Mouse (Mus musculus): Measurements from ENCODE around the gene Opcml.

The Opcml gene

DNA sequence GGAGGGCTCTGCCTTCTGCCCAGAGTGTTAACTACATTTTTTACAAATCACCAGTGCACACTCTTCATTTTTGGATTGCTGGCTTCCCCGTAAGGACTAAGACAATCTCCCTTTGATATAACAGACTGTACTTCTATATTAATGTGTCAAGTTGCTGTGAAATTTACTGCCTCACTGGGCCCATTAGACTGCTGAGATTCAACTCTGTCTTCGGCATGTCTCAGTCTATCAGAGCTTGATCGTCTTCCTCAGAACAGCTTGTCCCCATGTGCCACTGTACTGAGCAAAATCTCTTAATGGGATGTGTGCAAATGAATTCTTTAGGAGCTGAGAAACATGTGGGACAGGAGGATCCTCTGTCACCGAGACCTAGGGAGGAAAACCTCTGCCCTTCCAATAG is 970.9 kb downstream of the Opcml start:
- no peak for DNase-seq (ENCODE audit: low spot score)

DNA sequence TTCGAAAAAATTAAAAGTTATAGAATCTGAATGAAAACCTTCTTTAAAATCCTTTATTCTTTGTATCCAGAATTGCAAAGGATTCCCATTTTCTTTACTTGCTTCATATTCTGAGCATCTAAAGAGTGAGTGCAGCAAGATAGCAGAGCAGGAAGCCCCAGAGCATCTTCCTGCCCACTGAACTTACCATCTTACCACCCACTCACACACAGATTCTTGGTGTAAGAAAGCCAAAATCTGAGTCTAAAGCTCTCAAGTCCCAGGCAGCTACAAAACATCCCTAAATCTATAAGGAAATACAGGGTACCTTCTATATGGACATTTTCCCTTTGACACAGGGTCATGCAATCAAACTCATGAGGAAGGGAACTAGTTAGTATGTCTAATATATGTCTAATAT is 973.6 kb downstream of the Opcml start:
- DNase-seq (ENCODE audit: low spot score): no peak

DNA sequence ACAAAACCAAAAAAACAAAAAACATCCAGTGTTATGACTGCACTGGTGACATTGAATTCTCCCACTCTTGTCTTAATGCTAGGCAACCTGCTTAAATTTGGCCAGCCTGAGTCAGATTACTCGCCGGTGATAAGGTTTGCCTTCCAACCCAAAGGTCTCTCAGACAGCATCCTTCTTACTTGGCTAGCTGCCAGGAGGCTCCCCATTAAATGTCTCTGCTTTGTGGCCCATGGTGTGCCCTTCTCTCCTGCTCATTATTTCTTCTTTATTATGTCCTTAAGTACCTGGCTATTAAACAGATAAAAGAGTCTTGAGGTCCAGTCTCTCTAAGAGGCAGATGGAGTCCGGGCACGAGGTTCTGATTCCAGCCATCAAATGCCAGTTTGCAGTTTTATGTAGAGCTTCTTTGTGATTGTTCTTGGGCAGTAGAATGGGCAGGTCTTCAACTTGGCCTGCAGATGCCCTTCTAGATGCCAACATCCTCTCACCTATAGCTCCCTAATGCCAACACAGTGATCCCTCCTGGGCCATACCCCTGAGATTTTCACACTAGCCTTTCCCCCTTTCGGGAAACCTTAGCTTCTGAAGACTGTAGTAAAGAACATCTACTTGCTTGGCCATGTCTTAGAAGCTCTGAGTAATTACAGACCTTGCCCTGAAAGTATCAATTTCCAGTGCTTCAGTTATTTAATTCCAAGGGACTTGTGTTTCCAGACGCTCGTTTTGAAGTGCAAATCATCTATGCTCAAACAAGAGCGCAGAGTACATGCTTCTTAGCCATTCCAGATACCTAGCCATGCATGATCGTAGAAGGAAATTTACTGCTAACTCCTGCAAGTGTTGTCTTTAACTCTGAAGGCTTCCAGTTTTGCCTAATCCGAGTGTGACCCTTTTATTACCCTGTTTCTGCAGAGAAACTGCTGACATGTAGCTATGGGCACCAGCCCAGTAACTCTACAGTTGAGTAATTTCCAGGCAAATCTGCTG is 986.2 kb downstream of the Opcml start:
- DNase-seq (ENCODE audit: low spot score): no peak

DNA sequence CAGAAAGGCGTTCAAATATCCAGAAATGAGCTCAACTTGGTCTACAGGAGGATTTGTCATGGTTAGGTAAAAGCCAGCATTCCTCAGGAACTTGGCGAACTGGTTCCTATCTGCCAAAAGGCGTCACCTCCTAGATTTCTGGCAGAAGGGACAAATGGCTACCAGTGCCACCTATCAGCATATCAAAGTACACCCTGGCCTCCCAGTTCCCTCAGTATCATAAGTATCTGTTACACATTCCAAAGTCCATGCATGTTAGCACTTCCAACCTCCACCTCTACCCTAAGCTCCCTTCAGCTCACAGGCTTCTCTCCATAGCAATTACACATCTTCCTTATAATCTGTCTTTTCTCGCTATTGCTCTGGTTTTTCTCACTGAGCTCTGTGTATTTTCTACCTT is 993.3 kb downstream of the Opcml start:
- DNase-seq (ENCODE audit: low spot score): no peak

DNA sequence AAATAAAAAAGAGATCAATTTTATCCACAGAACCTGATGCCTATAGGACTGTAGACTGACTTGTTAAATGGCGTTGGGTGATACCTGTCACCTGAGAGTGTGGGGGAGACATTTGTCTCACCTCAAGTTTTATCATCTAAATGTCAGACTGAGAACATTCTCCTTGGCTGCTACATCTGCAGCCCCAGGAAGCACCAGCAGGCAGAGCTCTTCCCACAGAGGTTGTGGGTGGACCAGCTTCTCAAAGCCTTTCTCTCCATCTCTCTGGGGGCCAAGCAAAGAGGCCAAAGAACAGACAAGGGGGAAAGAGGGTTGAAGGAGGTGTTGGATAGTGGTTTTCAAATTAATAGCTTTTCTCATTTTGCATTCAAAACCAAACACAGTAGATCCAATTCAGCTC is 998.9 kb downstream of the Opcml start:
- no peak for DNase-seq (ENCODE audit: low spot score)

DNA sequence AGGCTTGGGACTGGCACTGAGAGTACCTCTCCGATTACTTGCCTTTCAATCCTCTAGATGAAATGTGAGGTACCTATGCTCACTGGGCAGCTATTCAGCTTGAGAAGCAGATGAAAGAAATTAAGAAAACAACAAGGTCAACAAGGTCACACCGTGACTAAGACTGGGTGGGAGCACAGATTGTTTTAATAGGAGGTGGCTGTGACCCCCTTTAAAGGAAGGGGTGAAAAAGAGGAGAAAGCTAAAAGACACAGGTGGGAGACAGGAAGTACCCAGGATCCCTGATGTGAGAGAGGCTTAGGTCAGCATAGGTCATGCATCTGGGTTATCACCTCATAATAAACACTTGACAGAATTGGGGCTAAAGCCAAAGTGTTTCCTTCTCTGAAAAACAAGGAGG is 1009.5 kb downstream of the Opcml start:
- peak; percentile 59 for DNase-seq (ENCODE audit: low spot score)

DNA sequence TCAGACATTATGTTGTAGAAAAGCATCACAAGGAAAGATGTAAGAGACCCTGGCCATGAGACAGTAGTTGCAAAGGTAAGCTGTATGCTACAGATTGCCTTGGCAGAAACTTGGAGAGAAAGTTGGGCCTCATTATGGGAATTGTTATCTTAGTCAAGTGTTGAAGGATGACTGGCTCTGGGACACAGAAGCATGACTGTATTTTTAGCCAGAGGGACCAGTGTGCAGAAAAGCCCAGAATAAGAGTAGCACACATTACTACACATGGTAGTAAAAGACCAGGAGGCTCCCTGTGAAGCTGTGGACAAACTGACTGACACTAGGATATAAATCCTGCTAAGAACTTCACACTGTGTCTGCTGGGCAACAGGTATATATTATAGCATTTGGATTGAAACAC is 1016.1 kb downstream of the Opcml start:
- no peak for DNase-seq (ENCODE audit: low spot score)

DNA sequence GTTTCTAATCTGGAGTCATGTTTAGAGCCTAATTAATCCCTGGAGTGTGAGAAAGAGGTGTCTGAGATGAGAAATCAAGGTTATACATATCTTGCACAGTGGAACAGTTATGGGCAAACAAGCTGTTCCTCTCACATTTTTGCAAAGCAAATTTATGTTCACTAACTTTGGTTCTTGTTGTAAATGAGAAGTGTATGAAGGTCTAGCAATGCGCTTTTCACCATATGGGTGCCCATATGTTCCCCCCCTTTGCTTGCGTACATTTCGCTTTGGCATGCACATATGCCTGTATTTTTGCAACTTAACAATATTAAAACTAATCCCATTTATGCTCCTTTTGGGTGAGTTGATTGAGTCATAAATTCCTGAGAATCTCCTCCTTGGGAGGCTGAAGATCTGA is 1031.5 kb downstream of the Opcml start:
- DNase-seq (ENCODE audit: low spot score): no peak

DNA sequence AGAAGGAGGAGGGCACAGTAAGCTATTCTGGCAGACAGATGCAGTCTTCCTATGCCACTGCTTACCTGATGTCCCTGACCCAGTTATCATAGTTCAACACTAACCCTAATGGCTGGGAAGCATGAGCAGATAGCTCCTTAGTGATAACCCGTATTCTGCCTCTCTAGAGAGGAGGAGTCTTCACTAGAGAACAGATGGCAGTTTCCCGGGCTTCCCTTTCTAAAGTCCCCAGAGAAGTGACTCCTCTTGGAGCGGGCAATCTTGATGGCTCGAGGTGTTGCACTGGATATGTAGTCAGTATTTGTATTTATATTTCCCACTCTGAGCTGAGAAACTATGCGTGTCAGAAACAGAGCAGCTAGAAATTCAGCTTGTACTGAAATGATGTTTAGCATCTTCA is 1031.9 kb downstream of the Opcml start:
- no peak for DNase-seq (ENCODE audit: low spot score)

DNA sequence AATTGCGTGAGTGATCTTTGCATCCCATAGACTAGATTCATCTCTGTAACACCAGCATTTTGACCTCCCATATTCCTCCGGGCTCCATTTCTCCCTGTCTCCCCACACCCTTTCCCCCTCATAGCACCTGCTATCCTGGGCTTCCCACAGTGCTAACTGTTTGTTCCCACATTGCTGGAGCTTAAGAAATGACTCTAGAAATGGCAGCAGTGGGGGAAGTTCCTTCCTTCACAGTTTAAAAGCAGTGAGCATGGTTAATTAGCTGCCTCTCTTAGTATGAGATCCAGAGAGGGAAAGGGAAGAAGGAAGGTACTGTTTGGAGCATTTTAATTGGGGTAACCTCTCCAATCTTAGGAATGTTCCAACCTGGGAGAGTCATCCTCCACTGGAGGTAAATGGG is 1035.2 kb downstream of the Opcml start:
- no peak for DNase-seq (ENCODE audit: low spot score)

DNA sequence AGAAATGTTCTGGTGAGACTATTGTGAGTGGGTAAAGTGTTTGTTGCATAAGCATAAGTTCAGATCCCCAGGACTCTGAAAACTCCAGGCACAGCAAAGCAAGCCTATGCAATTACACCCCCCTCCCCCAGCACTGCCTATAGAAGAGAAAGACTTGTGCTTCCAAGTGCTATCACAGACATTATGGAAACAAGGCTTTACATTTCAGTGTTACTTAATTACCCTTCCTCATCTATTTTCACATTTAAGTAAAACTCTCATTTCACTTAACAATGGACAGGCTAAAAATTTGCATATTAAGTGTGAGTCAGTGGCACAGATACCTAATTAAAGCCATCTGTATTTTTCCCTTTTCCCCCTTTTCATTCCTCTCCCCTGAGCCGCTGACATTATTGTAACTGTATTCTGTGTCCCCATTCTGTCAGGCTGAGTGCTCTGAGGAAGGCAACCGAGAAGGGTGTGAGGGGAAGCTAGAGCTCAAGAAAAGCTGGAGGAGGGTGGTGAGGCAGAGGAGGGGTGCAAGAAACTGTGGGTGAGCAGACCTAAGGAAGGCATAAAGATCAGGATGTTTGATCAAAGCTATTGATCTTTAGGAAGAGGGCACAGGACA is 1055.5 kb downstream of the Opcml start:
- DNase-seq (ENCODE audit: low spot score): no peak

DNA sequence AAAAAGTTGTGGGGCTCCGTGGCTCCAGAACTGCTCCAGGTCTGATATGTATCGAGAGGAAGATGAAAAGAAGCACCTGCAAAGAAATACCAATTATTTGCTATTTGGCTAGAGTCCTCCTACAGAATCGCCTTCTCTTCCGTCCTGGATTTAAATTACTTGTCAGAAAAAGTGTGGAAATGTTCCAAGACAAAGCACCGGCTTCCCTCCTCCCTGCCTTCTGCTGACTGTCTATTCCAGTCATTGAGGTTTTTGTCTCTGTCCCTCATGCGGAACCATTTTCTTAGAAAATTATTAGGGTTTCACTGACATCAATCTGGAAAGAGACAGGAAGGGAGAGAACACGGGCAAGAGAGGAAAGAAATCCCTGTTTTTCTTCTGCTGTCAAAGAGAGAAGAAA is 1065.3 kb downstream of the Opcml start:
- no peak for DNase-seq (ENCODE audit: low spot score)

DNA sequence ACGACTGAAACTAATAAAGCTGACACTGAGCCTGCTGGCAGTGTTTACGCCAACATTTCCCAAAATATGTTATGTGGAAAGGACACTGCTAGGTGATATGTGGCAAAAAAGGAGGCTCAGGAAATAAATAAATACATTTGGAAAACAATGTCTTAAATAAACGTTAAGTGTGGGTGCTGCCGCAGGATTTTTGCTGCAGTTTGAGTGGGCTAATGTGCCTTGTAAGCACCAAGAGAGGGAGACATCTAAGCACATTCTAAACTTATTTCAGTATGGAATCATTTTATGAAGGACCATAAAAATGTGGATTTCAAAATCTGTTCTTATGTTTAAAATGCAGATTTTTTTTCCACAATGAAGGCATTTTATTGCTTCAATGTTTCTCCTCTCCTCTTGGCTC is 1071.4 kb downstream of the Opcml start:
- no peak for DNase-seq (ENCODE audit: low spot score)

DNA sequence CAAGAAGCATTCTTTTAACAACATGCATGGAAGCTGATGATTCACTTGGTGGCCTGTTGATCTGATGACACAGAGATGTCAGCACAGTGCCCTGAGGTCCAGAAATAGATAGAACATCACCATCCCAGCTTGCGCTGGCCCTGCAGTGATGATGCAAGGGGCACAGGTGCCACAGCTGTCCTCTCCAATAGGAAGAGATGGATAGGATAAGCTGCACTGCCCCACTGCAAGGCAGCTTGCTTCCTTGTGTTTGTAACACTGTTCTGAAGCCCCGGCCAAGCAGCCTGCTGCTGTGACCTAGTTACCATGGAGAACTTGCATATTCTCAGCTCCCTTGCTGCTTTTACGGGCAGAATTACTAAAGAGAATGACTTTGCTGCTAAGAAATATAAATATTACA is 1076.7 kb downstream of the Opcml start:
- DNase-seq (ENCODE audit: low spot score): no peak

DNA sequence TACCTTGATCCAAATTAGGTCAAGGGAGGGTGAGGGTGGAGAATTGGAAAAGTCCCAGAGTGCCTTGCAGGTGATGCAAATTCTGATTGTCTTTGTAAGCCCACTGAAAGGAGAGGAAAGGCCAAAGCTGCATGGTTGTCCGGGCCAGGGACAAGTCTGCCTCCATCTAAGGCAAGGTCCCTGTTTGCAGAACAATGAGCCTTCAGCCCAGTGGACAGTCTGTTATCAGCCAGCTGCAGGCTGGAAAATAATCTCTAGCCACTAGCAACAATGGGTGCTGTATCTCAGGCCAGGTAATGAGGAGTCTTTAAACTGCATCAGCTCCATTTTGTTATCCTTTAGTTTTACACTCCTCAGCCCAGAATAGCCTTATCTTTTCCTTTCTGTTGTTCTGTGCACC is 1079.9 kb downstream of the Opcml start:
- no peak for DNase-seq (ENCODE audit: low spot score)

DNA sequence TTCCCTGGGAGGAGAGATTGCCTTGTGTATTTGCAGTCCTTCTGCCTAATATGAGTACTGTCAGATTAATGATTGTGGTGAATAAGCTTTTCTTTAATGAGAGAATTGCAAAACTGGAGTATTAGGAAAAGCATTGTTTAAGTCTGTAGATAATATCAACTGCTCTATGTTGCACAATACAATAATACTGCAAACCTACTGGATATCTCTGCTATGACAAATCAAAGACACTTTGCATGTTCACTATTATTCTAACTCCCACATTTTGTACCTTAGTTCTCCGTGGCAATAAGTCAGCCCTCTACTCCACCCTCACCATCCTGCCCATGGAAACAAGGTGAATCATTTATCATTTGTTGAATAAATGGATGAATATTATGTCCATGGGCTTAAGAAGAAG is 1092.0 kb downstream of the Opcml start:
- no peak for DNase-seq (ENCODE audit: low spot score)

DNA sequence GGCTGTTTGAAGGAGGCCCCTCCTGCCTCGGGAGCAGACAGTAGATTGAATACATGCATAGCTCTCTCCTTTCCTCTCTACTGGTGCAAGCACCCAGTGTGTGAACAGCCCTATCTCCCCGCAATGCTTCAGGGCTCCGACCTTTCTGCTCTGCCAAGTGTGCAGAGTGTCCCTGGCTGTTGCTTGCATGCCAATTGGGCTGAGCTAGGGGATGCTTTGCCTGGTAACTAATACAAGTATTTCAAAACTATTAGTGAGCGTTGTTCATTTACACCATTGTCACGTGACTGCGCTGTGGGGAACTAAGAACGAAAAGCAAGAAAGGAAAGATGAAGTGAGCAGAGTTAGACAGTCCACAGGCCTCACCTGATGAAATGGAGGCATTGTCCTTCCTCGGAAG is 1101.0 kb downstream of the Opcml start:
- no peak for DNase-seq (ENCODE audit: low spot score)

DNA sequence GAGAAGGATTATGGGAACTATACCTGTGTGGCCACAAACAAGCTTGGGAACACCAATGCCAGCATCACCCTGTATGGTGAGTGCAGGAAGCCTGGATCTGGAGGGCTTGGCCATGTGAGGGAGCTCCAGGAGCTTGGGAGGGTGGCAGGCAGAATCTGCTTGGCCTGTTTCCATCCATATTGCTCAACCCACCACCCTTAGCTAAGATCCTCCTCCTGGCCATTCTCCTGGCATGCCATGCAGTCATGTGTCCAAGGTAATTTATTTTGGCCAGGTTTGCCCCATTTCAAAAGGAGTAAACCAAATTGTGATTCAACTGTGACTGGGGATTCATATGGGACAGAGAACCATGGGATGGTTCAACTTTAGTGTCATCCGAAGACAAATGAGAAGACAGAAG is 1112.7 kb downstream of the Opcml start:
- no peak for DNase-seq (ENCODE audit: low spot score)

DNA sequence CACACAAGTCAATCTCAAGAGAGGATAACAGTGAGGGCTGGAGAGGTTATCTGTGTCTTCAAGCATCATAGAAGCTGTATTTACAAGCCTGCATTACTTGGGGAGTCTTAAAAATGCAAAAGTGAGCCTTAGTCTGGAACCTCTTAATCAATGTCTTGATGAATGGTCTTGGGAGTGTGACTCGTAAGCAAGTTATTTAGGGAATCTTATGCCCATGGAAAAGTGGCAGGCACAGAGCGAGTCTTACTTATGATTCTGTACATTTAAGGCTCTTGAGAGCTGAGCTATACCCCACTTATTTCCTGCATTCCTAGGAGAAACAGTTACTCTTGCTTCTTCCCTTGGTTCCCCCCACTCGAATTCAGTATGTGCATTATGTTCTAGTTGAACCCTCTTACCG is 1119.2 kb downstream of the Opcml start:
- no peak for DNase-seq (ENCODE audit: low spot score)

DNA sequence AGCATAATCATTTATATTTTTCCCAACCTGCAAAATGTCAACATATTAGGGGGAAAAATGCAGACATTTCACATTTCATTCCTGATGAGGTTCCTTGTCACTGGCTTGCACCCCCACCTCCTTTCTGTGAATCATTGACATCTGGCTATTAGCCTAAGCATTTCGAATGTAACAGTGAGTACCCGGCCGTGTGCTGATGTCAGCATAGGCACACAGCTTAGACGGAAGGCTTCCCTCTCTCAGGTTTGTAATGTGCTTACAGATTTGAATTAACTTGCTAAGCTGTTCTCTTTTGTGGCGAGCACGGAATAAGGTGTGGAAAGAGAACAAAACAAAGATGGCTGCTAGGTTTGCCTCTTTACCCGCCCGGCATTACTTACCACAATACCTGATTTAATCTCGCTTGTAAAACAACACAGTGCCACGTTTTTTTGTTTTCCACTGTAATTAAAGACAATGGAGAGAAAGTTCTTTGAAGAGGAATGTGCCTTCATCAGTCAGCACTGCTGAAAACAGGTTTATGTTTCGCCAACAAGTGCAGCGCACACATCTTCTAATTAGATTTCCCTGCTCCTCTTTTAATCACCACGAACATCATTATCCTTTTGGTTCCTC is 1121.1 kb downstream of the Opcml start:
- no peak for DNase-seq (ENCODE audit: low spot score)

DNA sequence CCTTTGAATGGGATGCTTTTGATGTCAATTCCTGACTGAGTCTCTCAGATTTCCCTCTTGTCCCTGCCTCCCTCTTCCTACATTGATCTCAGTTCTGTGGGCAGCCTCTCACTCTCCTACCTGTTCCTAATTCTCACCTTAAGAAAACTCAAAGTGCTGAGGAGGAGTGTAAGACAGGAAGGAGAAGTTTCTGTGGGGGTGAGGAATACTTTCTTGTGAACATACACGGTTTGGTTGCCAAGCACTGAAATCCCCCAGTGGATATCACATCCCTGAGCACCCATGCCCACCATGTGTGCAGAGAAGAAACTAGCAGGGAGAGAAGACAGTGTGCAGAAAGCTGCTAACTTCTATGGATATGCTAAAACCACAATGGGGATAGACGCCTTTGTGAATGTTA is 1141.5 kb downstream of the Opcml start:
- no peak for DNase-seq (ENCODE audit: low spot score)

DNA sequence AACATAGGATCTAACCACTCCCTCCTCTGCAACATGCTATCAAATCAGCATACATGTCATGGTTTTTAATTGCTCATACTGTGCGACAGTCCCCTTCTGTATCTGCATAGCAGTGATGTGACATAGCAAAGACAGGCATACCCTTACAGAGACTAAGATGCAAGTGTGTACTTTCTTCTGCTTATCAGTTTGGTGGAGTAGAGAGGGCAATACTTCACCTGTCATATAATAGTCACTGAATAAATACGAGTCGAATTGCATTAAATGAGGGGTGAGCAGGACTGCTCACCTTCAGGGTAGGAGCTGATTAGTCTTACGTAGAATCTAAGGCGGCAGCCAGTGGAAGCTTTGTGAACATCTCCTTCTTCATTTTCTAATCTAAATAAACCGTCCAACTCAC is 1146.6 kb downstream of the Opcml start:
- no peak for DNase-seq (ENCODE audit: low spot score)

DNA sequence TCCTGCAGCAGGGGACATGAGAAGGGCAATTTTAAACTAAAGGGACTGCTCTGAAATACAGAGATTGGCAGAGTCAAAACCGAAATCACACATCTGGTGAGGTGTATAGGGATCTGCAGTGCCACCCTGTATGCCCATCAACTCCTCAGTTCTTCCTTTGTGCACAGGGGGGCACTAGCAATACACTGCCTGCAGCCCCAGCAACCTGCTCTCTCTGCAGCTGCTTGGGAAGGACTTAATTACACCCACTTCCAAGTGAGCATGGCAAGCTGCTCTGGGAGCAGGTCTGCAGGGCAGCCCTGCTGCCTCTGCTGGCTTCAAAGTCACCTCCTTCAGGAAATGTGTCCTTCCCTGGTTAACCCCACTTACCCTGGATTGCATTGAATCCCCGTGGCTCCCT is 1147.4 kb downstream of the Opcml start:
- DNase-seq (ENCODE audit: low spot score): peak; percentile 35
